Mouse (Mus musculus) bone marrow macrophage, adult 2 months (primary cell): ENCODE results near the gene Adgrb2.

ENCODE experiments used
- CTCF ChIP-seq: IDR thresholded peaks from 2 replicates; pipeline ENCODE4 v1.5.1; 2012; ENCODE audit warnings: low read depth, mild to moderate bottlenecking, low read length, moderate library complexity
- POLR2A ChIP-seq: IDR thresholded peaks from 2 replicates; pipeline ENCODE4 v1.6.1; 2012; ENCODE audit warnings: mild to moderate bottlenecking, low read depth, low read length, borderline replicate concordance

DNA sequence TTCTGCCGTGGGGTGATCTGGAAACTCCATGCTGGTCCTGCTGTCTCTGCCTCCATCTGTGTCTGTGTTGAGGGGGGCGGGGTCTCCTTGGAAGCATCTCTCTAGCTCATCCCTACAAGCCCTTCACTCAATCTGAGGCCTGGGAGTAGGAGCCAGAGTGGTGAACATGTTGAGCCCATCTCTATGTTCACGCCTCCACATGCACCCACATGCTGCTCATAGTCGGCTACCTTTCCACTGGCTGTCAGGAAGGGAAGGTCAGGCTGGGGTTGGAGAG is 63.5 kb downstream of the Adgrb2 start:
- no peak for TF ChIP-seq POLR2A
- no peak for TF ChIP-seq CTCF
